Mouse (Mus musculus) midbrain, embryonic 12.5 days (tissue): ENCODE data around the gene Ciita. TPM values are rescaled to one million over a fixed set of nuclear protein-coding genes. Genes with fewer than 3 reads are reported as not detected.

Source experiments
- ATAC-seq: fragments of 200-750 bp; cut with Nextera tagmentation; 2 replicates; pipeline ENCODE4 v1.8.0; 2017; ENCODE audit warnings: low read depth, moderate TSS enrichment, moderate library complexity; ENCODE audit not compliant: low FRiP score
- H3K27ac ChIP-seq: fragments of 300-500 bp; sonication (generic); replicated peaks from 2 replicates; pipeline ENCODE4 v1.5.1; 2016; ENCODE audit warnings: mild to moderate bottlenecking
- H3K27me3 ChIP-seq: fragments of 300-500 bp; sonication (generic); 2 replicates; pipeline ENCODE4 v1.6.1; 2016; ENCODE audit warnings: mild to moderate bottlenecking
- H3K36me3 ChIP-seq: fragments of 300-500 bp; sonication (generic); 2 replicates; pipeline ENCODE4 v1.6.1; 2016
- H3K4me1 ChIP-seq: fragments of 300-500 bp; sonication (generic); 2 replicates; pipeline ENCODE4 v1.6.1; 2016
- H3K4me2 ChIP-seq: fragments of 300-500 bp; sonication (generic); replicated peaks from 2 replicates; pipeline ENCODE4 v1.6.1; 2016; ENCODE audit warnings: mild to moderate bottlenecking, moderate library complexity
- H3K4me3 ChIP-seq: fragments of 300-500 bp; sonication (generic); 2 replicates; pipeline ENCODE4 v1.5.1; 2016; ENCODE audit warnings: mild to moderate bottlenecking
- H3K9ac ChIP-seq: fragments of 300-500 bp; sonication (generic); replicated peaks from 2 replicates; pipeline ENCODE4 v1.6.1; 2016; ENCODE audit warnings: mild to moderate bottlenecking, moderate library complexity
- H3K9me3 ChIP-seq: fragments of 300-500 bp; sonication (generic); 2 replicates; pipeline ENCODE4 v1.6.1; 2016; ENCODE audit warnings: mild to moderate bottlenecking
- WGBS: fragments of 180-500 bp; shearing (Covaris S2); methylation state at CpG from one replicate; pipeline ENCODE4 v1.1.7; 2016; 5-methylcytosine and 5-hydroxymethylcytosine counted together
- polyA plus RNA-seq: library from polyadenylated mRNA; unstranded; fragments of >200 nt; fragmentation: Nextera tagmentation; extraction: Ambion mirVana; gene quantifications from 2 replicates; pipeline ENCODE4 v1.2.1, GENCODE M21; 2016

The Ciita gene
- polyA plus RNA-seq, 1 experiment from 2014 or later, result 0.46 TPM

DNA sequence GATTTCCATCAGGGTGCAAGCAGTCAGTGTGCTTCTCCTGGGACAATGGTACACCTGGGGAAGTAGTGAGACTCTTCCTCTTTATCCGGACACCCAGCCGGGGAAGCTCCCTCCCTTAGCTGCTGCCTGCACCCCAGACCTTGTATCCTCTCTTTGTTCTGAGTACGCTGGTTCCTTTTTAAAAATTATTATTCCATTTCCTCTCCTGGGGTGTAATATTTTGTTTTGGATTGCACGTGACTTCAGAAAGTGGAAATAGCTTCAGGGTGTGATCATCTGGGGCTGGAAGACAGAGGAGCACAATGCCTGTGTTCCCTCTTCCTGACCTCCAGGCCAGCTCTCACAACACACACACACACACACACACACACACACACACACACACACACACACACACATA lies 2.5 kb downstream of the Ciita start:
- no peak overlapping the region for H3K4me3 ChIP-seq
- WGBS, result 71% methylated on average over 4 of the region's 4 CpGs
- H3K27ac ChIP-seq, result no peak overlapping the region
- no peak overlapping the region for H3K4me2 ChIP-seq
- H3K36me3 ChIP-seq, result no peaks in the 10 kb centered on the region
- ATAC-seq, result no peak
- no peak overlapping the region for H3K9ac ChIP-seq
- no peaks in the 10 kb centered on the region for H3K4me1 ChIP-seq
- no peaks in the 10 kb centered on the region for H3K27me3 ChIP-seq
- H3K9me3 ChIP-seq, result no peaks in the 10 kb centered on the region

- Histone ChIP-seq H3K4me1 (peaks cover 7% of the 10 kb centered on the region; the same call in 1 of the 2 replicates), H3K4me3 (no peak overlapping the region), H3K4me2 (no peak overlapping the region), H3K9me3 (no peaks in the 10 kb centered on the region), H3K9ac (no peak overlapping the region), H3K36me3 (no peaks in the 10 kb centered on the region), H3K27ac (no peak overlapping the region), H3K27me3 (peaks cover 14% of the 10 kb centered on the region)
- ATAC-seq, result no peak
- WGBS, result 82% methylated on average over 3 of the region's 3 CpGs
These were observed 7.1 kb downstream of the Ciita start for GRCm38 (mm10) chr16:10486993-10487392.

DNA sequence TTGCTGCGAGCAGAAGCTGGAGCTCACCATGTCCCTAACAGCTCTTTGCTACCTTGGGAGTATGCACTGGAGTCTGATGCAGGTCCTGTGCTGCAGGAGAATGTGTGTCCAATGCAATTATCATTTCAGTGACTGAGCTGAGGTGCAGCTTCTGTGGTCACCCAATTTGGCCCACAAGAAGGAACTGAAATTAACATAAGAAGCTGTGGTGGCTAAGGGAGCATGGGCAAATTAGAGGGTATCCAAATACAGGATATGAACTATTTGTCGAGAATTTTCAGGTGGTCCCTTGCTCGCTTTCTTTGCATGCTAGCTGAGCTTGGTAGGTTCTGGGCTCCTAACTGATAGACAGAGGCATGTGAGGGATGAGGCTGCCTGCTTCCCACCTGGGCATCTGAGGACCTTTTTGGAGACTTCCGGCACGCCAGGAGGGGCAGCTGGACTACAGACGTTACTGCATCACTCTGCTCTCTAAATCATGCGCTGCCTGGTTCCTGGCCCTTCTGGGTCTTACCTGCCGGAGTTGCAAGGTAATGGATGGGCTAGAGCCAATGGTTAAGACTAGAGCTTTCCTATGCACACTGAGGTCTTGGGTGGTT lies 8.1 kb downstream of the Ciita start:
- H3K4me3 ChIP-seq, result no peak overlapping the region
- no peak overlapping the region for H3K27ac ChIP-seq
- peaks cover 7% of the 10 kb centered on the region; the same call in 1 of the 2 replicates for H3K4me1 ChIP-seq
- H3K9me3 ChIP-seq, result no peaks in the 10 kb centered on the region
- ATAC-seq, result no peak
- H3K36me3 ChIP-seq, result no peaks in the 10 kb centered on the region
- no peak overlapping the region for H3K9ac ChIP-seq
- WGBS, result 88% methylated on average over 8 of the region's 8 CpGs
- H3K27me3 ChIP-seq, result peaks cover 14% of the 10 kb centered on the region
- no peak overlapping the region for H3K4me2 ChIP-seq

- Histone ChIP-seq H3K9ac (no peak overlapping the region), H3K27ac (no peak overlapping the region), H3K36me3 (no peaks in the 10 kb centered on the region), H3K27me3 (peaks cover 14% of the 10 kb centered on the region), H3K9me3 (no peaks in the 10 kb centered on the region), H3K4me2 (0 out of 2 replicates have a peak overlapping the region, but pooled peaks have one; percentile 34), H3K4me3 (no peak overlapping the region), H3K4me1 (peaks cover 7% of the 10 kb centered on the region; the same call in 1 of the 2 replicates)
- ATAC-seq, result no peak
- WGBS, result 87% methylated on average over 7 of the region's 7 CpGs
These were observed 9.1 kb downstream of the Ciita start for GRCm38 (mm10) chr16:10488769-10489481.

- 14% methylated on average over 9 of the region's 9 CpGs for WGBS
- 0 out of 2 replicates have a peak overlapping the region, but pooled peaks have one; percentile 6 for H3K4me3 ChIP-seq
These were observed 9.6 kb downstream of the Ciita start for GRCm38 (mm10) chr16:10489483-10489882.

GRCm38 (mm10) chr16:10489904-10490457 lies 10.1 kb downstream of the Ciita start:
- WGBS, result 21% methylated on average over 11 of the region's 14 CpGs
- peak overlapping the region; percentile 34 for H3K4me2 ChIP-seq
- peaks cover 7% of the 10 kb centered on the region; the same call in 1 of the 2 replicates for H3K4me1 ChIP-seq
- ATAC-seq, result no peak
- H3K4me3 ChIP-seq, result 0 out of 2 replicates have a peak overlapping the region, but pooled peaks have one; percentile 6
- no peaks in the 10 kb centered on the region for H3K36me3 ChIP-seq
- H3K9ac ChIP-seq, result peak overlapping the region; percentile 11; the same call in 1 of the 2 replicates
- H3K27me3 ChIP-seq, result peaks cover 14% of the 10 kb centered on the region
- H3K27ac ChIP-seq, result no peak overlapping the region
- H3K9me3 ChIP-seq, result no peaks in the 10 kb centered on the region

More at GRCm38 (mm10) chr16:10489483-10489882, 9.6 kb downstream of the Ciita start:
- no peak overlapping the region for H3K27ac ChIP-seq
- no peaks in the 10 kb centered on the region for H3K36me3 ChIP-seq
- peaks cover 14% of the 10 kb centered on the region for H3K27me3 ChIP-seq
- H3K9me3 ChIP-seq, result no peaks in the 10 kb centered on the region
- peak overlapping the region; percentile 34 for H3K4me2 ChIP-seq
- H3K9ac ChIP-seq, result peak overlapping the region; percentile 11; the same call in 1 of the 2 replicates
- ATAC-seq, result no peak
- peaks cover 7% of the 10 kb centered on the region; the same call in 1 of the 2 replicates for H3K4me1 ChIP-seq

DNA sequence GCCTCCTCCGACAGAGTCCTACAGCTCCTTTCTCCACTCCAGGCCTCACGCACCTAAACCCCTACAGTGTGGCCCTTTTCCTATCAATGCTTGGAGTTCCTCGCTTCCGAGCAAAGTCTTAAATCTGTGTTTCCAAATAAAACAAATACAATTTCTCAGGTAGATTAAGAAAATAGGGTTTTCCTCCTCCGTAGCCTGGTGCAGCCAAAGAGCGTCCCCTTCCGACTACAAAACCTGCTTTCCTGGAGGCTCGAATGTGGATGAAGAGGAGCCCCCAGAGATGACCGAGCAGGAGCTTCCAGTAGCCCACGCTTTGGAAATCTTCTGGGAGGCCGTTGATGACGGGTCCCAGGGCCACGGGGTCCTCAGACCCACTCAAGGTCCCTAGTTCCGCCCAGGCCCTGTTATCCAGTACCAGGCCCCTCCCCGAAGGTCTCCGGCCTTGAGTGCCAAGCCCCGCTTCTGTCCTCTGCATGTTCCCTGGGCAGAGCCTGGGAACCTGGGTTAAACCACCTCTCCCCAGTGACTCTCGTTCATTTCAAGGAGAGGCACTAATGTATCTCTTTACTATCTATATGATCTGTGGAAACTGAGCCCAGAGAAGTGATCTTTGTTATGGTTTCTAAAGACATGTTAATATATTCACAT lies 10.8 kb downstream of the Ciita start:
- peaks cover 7% of the 10 kb centered on the region; the same call in 1 of the 2 replicates for H3K4me1 ChIP-seq
- no peak overlapping the region for H3K4me2 ChIP-seq
- H3K9me3 ChIP-seq, result no peaks in the 10 kb centered on the region
- H3K4me3 ChIP-seq, result no peak overlapping the region
- ATAC-seq, result no peak
- H3K9ac ChIP-seq, result no peak overlapping the region
- H3K36me3 ChIP-seq, result no peaks in the 10 kb centered on the region
- no peak overlapping the region for H3K27ac ChIP-seq
- 86% methylated on average over 18 of the region's 18 CpGs for WGBS
- peaks cover 14% of the 10 kb centered on the region for H3K27me3 ChIP-seq

- Histone ChIP-seq H3K4me1 (peaks cover 7% of the 10 kb centered on the region; the same call in 1 of the 2 replicates), H3K9ac (no peak overlapping the region), H3K27me3 (peaks cover 14% of the 10 kb centered on the region), H3K4me2 (no peak overlapping the region), H3K4me3 (no peak overlapping the region), H3K27ac (no peak overlapping the region), H3K36me3 (no peaks in the 10 kb centered on the region), H3K9me3 (no peaks in the 10 kb centered on the region)
- WGBS, result 83% methylated on average over 4 of the region's 4 CpGs
- no peak for ATAC-seq
These were observed 11.9 kb downstream of the Ciita start for GRCm38 (mm10) chr16:10491716-10492115.

GRCm38 (mm10) chr16:10492587-10492986 lies 12.7 kb downstream of the Ciita start:
- no peak for ATAC-seq
- WGBS, result 90% methylated on average over 3 of the region's 3 CpGs
- H3K27me3 ChIP-seq, result peaks cover 14% of the 10 kb centered on the region
- no peaks in the 10 kb centered on the region for H3K9me3 ChIP-seq
- H3K36me3 ChIP-seq, result no peaks in the 10 kb centered on the region
- no peak overlapping the region for H3K4me2 ChIP-seq
- peaks cover 7% of the 10 kb centered on the region; the same call in 1 of the 2 replicates for H3K4me1 ChIP-seq
- H3K4me3 ChIP-seq, result no peak overlapping the region
- H3K9ac ChIP-seq, result no peak overlapping the region
- no peak overlapping the region for H3K27ac ChIP-seq

DNA sequence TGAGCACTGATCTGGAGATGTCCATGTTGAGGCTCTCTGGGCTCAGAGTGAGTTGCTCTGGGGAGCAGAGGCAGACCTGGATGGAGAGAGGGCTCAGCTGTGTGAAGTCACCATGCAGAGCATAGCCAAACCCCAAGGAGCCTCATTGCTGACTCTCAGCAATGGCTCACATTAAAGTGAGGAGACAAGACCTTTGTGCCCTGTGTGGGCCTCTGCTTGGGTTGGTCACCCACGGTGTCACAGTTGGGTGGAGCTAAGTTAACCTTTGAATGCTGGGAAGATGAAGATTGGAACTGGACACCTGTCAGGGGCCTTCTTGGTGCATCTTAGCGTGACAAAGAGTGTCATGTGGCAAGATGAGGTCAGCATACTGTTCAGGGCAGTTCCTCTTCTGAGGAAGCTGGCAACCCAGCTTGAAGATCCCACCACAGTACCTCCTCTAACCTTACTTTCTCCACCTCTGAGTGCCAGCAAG lies 16.0 kb downstream of the Ciita start:
- 70% methylated on average over 2 of the region's 2 CpGs for WGBS
- no peak for ATAC-seq
- Histone ChIP-seq H3K9ac (no peak overlapping the region), H3K4me2 (no peak overlapping the region), H3K4me1 (no peaks in the 10 kb centered on the region), H3K4me3 (no peak overlapping the region), H3K27me3 (no peaks in the 10 kb centered on the region), H3K9me3 (no peaks in the 10 kb centered on the region), H3K36me3 (no peaks in the 10 kb centered on the region), H3K27ac (no peak overlapping the region)

GRCm38 (mm10) chr16:10498096-10498602 lies 18.3 kb downstream of the Ciita start:
- Histone ChIP-seq H3K4me1 (no peaks in the 10 kb centered on the region), H3K9ac (no peak overlapping the region), H3K36me3 (no peaks in the 10 kb centered on the region), H3K27ac (no peak overlapping the region), H3K4me3 (no peak overlapping the region), H3K4me2 (no peak overlapping the region), H3K9me3 (no peaks in the 10 kb centered on the region), H3K27me3 (no peaks in the 10 kb centered on the region)
- WGBS, result 70% methylated on average over 5 of the region's 5 CpGs
- no peak for ATAC-seq
